Mouse (Mus musculus) forebrain, embryonic 12.5 days (tissue): ENCODE results near the gene Pklr. TPM values are rescaled to one million over a fixed set of nuclear protein-coding genes. Genes with fewer than 3 reads are reported as not detected.
A peak's percentile ranks its signal among the peaks of the same experiment; 100 is the strongest.

Experiments used
- ATAC-seq: fragments of 200-750 bp; cut with Nextera tagmentation; 2 replicates; pipeline ENCODE4 v1.8.0; 2017; ENCODE audit warnings: moderate TSS enrichment; ENCODE audit not compliant: low FRiP score
- H3K27ac ChIP-seq: fragments of 300-500 bp; sonication (generic); 2 replicates; pipeline ENCODE4 v1.5.1; 2016; ENCODE audit warnings: mild to moderate bottlenecking
- H3K27me3 ChIP-seq: fragments of 300-500 bp; sonication (generic); 2 replicates; pipeline ENCODE4 v1.6.1; 2016; ENCODE audit warnings: mild to moderate bottlenecking
- H3K36me3 ChIP-seq: fragments of 300-500 bp; sonication (generic); replicated peaks from 2 replicates; pipeline ENCODE4 v1.6.1; 2016; ENCODE audit warnings: mild to moderate bottlenecking
- H3K4me1 ChIP-seq: fragments of 300-500 bp; sonication (generic); 2 replicates; pipeline ENCODE4 v1.6.1; 2016
- H3K4me2 ChIP-seq: fragments of 300-500 bp; sonication (generic); 2 replicates; pipeline ENCODE4 v1.6.1; 2016; ENCODE audit warnings: mild to moderate bottlenecking, moderate library complexity
- H3K4me3 ChIP-seq: fragments of 300-500 bp; sonication (generic); replicated peaks from 2 replicates; pipeline ENCODE4 v1.5.1; 2016; ENCODE audit warnings: mild to moderate bottlenecking
- H3K9ac ChIP-seq: fragments of 300-500 bp; sonication (generic); 2 replicates; pipeline ENCODE4 v1.6.1; 2016; ENCODE audit warnings: mild to moderate bottlenecking
- H3K9me3 ChIP-seq: fragments of 300-500 bp; sonication (generic); 2 replicates; pipeline ENCODE4 v1.6.1; 2016
- WGBS: fragments of 180-500 bp; shearing (Covaris S2); methylation state at CpG from one replicate; pipeline ENCODE4 v1.1.7; 2016; 5-methylcytosine and 5-hydroxymethylcytosine counted together
- polyA plus RNA-seq: library from polyadenylated mRNA; unstranded; fragments of >200 nt; fragmentation: Nextera tagmentation; extraction: Ambion mirVana; gene quantifications from 2 replicates; pipeline ENCODE4 v1.2.1, GENCODE M21; 2016

The Pklr gene
- polyA plus RNA-seq, 1 experiment from 2014 or later: 0.09 TPM

GRCm38 (mm10) chr3:89175544-89175943, 39.6 kb downstream of the Pklr start:
- Histone ChIP-seq H3K27me3 (no peaks in the 10 kb centered on the region), H3K36me3 (peaks cover 77% of the 10 kb centered on the region), H3K4me3 (no peak overlapping the region), H3K4me1 (peaks cover 18% of the 10 kb centered on the region), H3K4me2 (no peak overlapping the region), H3K9me3 (no peaks in the 10 kb centered on the region), H3K27ac (no peak overlapping the region), H3K9ac (no peak overlapping the region)
- no peak for ATAC-seq
- WGBS: 96% methylated on average over 10 of the region's 10 CpGs

GRCm38 (mm10) chr3:89176421-89176820, 40.5 kb downstream of the Pklr start:
- Histone ChIP-seq H3K4me1 (peaks cover 18% of the 10 kb centered on the region), H3K27ac (no peak overlapping the region), H3K9me3 (no peaks in the 10 kb centered on the region), H3K4me3 (no peak overlapping the region), H3K9ac (no peak overlapping the region), H3K36me3 (peaks cover 78% of the 10 kb centered on the region), H3K27me3 (no peaks in the 10 kb centered on the region), H3K4me2 (peak overlapping the region; percentile 19; the same call in 1 of the 2 replicates)
- WGBS: 83% methylated on average over 7 of the region's 7 CpGs
- ATAC-seq: no peak

- H3K27me3 ChIP-seq: no peaks in the 10 kb centered on the region
- no peaks in the 10 kb centered on the region for H3K9me3 ChIP-seq
- peak within 1 kb of the TSS; percentile 67 for H3K27ac ChIP-seq
- peak within 1 kb of the TSS; percentile 93 for H3K4me2 ChIP-seq
- H3K36me3 ChIP-seq: peaks cover 79% of the 10 kb centered on the region
- ATAC-seq: peak; percentile 95
- peaks cover 22% of the 10 kb centered on the region for H3K4me1 ChIP-seq
- peak within 1 kb of the TSS; percentile 78 for H3K9ac ChIP-seq
- WGBS: under 1% methylated on average over 43 of the region's 43 CpGs
- peak within 1 kb of the TSS; percentile 73 for H3K4me3 ChIP-seq
Observed at GRCm38 (mm10) chr3:89177242-89178106, 41.5 kb downstream of the Pklr start, which contains the start of gene Scamp3. Gene Scamp3 (plus strand): TSS chr3:89177473.

DNA sequence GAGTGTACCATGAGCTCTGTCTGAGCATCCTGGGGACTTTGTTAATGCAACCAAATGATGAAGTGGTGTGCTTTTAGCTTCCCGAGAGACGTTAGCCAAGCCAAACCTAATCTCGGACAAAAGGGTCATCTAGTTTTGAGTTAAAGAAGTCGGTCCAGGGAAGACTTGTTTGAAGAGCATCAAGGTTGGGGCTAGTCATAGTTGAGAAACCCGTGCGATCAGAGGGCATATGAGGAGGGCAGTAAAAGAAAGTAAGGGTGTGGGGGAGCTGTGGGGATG, 42.1 kb downstream of the Pklr start:
- Histone ChIP-seq H3K9ac (peak overlapping the region; percentile 78), H3K4me1 (peaks cover 25% of the 10 kb centered on the region), H3K4me3 (peak overlapping the region; percentile 73), H3K27me3 (no peaks in the 10 kb centered on the region), H3K9me3 (no peaks in the 10 kb centered on the region), H3K4me2 (peak overlapping the region; percentile 93), H3K36me3 (peaks cover 75% of the 10 kb centered on the region), H3K27ac (no peak overlapping the region)
- WGBS: 11% methylated on average over 6 of the region's 6 CpGs
- ATAC-seq: no peak

GRCm38 (mm10) chr3:89179056-89179455, 43.1 kb downstream of the Pklr start:
- peaks cover 33% of the 10 kb centered on the region for H3K4me1 ChIP-seq
- peaks cover 65% of the 10 kb centered on the region for H3K36me3 ChIP-seq
- no peak overlapping the region for H3K4me3 ChIP-seq
- H3K9me3 ChIP-seq: no peaks in the 10 kb centered on the region
- no peak overlapping the region for H3K4me2 ChIP-seq
- no peak for ATAC-seq
- H3K27ac ChIP-seq: no peak overlapping the region
- 94% methylated on average over 11 of the region's 11 CpGs for WGBS
- no peaks in the 10 kb centered on the region for H3K27me3 ChIP-seq
- H3K9ac ChIP-seq: no peak overlapping the region

- H3K4me2 ChIP-seq: no peak overlapping the region
- H3K27me3 ChIP-seq: no peaks in the 10 kb centered on the region
- ATAC-seq: no peak
- WGBS: 92% methylated on average over 27 of the region's 27 CpGs
- no peak overlapping the region for H3K9ac ChIP-seq
- H3K9me3 ChIP-seq: no peaks in the 10 kb centered on the region
- H3K27ac ChIP-seq: no peak overlapping the region
- H3K4me3 ChIP-seq: 0 out of 2 replicates have a peak overlapping the region, but pooled peaks have one; percentile 4
- peaks cover 40% of the 10 kb centered on the region for H3K36me3 ChIP-seq
- H3K4me1 ChIP-seq: peaks cover 51% of the 10 kb centered on the region
Observed at GRCm38 (mm10) chr3:89181749-89182500, 46.0 kb downstream of the Pklr start.

DNA sequence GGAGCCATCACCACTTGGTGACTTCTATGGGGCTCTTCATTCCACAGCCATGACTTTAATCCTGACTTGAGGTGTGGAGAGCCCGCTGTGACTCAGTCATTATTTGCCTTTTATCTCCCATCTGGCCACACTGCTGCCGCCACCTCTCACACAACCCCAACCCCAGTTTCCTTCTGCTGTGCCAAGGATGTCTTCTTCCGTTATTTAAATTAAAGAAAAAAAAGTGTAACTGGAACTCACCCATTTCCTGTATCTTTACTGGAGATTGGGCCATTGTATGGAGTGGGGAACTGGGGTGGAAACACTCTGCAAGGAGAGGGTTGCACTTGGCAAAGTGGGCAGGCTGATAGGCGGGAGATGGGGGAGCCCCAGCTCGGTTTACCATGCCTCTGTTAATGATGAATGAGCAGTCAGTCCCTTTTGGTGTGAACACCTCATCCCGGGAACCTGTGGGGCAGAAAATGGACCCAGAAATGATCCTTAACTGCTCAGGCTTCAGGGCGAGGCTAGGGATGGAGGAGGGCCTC, 46.7 kb downstream of the Pklr start:
- ATAC-seq: peak; percentile 33
- H3K4me2 ChIP-seq: peak overlapping the region; percentile 81
- H3K4me1 ChIP-seq: peaks cover 56% of the 10 kb centered on the region
- H3K36me3 ChIP-seq: peaks cover 40% of the 10 kb centered on the region
- H3K9ac ChIP-seq: 0 out of 2 replicates have a peak overlapping the region, but pooled peaks have one; percentile 90
- H3K9me3 ChIP-seq: no peaks in the 10 kb centered on the region
- peak overlapping the region; percentile 86 for H3K27ac ChIP-seq
- WGBS: 55% methylated on average over 7 of the region's 7 CpGs
- H3K4me3 ChIP-seq: peak overlapping the region; percentile 59
- H3K27me3 ChIP-seq: peaks cover 4% of the 10 kb centered on the region; the same call in 1 of the 2 replicates

DNA sequence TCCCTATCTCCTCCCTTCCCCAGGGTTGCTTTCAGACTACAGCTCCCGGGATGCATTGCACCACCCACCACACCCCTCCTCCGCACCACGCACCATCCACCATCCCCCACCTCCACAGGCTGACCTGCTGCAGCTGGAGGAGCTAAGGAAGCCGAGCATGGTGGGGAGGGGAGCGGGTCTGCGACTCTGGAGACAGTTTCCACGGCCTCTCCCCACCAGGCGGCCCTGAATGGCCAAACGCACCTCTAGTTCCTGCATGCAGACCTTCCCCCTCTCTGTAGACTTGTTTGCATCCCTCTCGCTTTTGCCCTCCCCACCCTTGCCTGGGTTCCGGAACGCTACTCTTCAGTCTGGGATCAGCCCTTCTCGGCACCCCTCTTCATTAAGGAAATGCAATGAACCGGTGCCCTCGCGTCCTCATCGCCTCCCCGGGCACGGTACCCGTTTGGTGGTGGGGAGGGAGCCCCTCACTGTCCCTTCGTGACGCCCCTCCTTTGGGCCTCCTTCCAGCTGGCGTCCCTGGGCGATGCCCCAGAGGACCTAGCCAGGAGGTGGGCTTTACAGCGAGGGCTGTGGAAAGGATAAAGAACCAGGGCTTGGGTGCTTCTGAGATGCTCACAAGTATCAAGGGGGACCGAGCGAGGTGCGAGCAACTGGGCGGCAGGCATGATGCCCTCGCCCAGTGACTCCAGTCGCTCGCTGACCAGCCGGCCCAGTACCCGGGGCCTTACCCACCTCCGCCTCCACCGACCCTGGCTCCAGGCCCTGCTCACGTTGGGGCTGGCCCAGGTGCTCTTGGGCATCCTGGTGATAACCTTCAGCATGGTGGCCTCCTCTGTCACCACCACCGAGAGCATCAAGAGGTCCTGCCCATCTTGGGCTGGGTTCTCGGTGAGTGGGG, 47.4 kb downstream of the Pklr start, which contains the start of gene Fam189b:
Fam189b (plus strand) TSS at position 86 of the 901 bp plus-strand sequence.
- Histone ChIP-seq H3K4me3 (peak within 1 kb of the TSS; percentile 59), H3K9ac (peak within 1 kb of the TSS; percentile 90), H3K36me3 (peaks cover 45% of the 10 kb centered on the region), H3K4me2 (peak within 1 kb of the TSS; percentile 81), H3K4me1 (peaks cover 50% of the 10 kb centered on the region), H3K27ac (peak within 1 kb of the TSS; percentile 86), H3K27me3 (peaks cover 4% of the 10 kb centered on the region; the same call in 1 of the 2 replicates), H3K9me3 (no peaks in the 10 kb centered on the region)
- 7% methylated on average over 39 of the region's 39 CpGs for WGBS
- peak; percentile 95 for ATAC-seq

DNA sequence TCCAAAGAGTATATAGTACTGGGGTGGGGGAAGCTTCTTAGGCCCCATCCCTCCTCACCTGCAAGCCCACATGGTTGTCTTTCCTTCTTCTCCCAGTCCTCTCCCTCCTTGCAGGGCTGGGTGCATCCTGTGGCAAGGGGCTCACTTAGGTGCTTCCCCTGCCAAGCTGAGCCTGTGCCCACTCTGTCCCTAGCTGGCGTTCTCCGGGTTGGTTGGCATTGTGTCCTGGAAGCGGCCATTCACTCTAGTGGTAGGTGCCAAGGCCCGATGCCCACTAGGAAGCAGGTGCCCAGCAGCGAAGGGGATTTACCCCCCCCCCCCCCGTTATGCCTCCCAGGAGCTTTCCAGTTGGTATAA, 48.0 kb downstream of the Pklr start:
- no peaks in the 10 kb centered on the region for H3K9me3 ChIP-seq
- H3K27me3 ChIP-seq: peaks cover 4% of the 10 kb centered on the region; the same call in 1 of the 2 replicates
- H3K27ac ChIP-seq: no peak overlapping the region; the same call in 1 of the 2 replicates
- peak overlapping the region; percentile 81 for H3K4me2 ChIP-seq
- H3K36me3 ChIP-seq: peaks cover 48% of the 10 kb centered on the region
- 83% methylated on average over 6 of the region's 6 CpGs for WGBS
- H3K9ac ChIP-seq: peak overlapping the region; percentile 90
- no peak for ATAC-seq
- peaks cover 44% of the 10 kb centered on the region for H3K4me1 ChIP-seq
- H3K4me3 ChIP-seq: peak overlapping the region; percentile 59

DNA sequence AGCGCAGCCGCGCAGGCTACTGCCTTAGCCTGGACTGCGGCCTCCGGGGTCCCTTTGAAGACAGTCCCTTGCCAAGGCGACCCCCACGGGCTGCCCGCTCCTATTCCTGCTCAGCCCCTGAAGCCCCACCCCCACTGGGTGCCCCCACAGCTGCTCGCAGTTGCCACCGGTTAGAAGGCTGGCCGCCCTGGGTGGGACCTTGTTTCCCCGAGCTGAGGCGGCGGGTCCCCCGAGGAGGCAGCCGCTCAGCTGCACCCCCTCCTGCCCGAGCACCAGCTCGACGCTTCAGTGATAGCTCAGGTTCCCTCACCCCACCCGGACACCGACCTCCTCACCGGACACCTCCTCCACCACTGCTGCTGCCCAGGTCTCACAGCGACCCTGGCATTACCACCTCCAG, 51.3 kb downstream of the Pklr start:
- H3K36me3 ChIP-seq: peaks cover 15% of the 10 kb centered on the region
- H3K4me2 ChIP-seq: no peak overlapping the region
- H3K4me3 ChIP-seq: no peak overlapping the region
- 0 out of 2 replicates have a peak overlapping the region, but pooled peaks have one; percentile 17 for H3K9ac ChIP-seq
- WGBS: 27% methylated on average over 23 of the region's 23 CpGs
- no peaks in the 10 kb centered on the region for H3K9me3 ChIP-seq
- H3K27me3 ChIP-seq: peaks cover 4% of the 10 kb centered on the region; the same call in 1 of the 2 replicates
- peaks cover 40% of the 10 kb centered on the region for H3K4me1 ChIP-seq
- H3K27ac ChIP-seq: no peak overlapping the region
- ATAC-seq: no peak

- H3K4me2 ChIP-seq: no peak overlapping the region
- peaks cover 11% of the 10 kb centered on the region; the same call in 1 of the 2 replicates for H3K36me3 ChIP-seq
- peaks cover 4% of the 10 kb centered on the region; the same call in 1 of the 2 replicates for H3K27me3 ChIP-seq
- no peak overlapping the region for H3K27ac ChIP-seq
- 0 out of 2 replicates have a peak overlapping the region, but pooled peaks have one; percentile 17 for H3K9ac ChIP-seq
- ATAC-seq: no peak
- H3K9me3 ChIP-seq: no peaks in the 10 kb centered on the region
- peaks cover 34% of the 10 kb centered on the region for H3K4me1 ChIP-seq
- no peak overlapping the region for H3K4me3 ChIP-seq
- 59% methylated on average over 18 of the region's 18 CpGs for WGBS
Observed at GRCm38 (mm10) chr3:89187690-89188477, 51.9 kb downstream of the Pklr start.
